Mouse (Mus musculus): ENCODE measurements around the gene Gstp3.

Gstp3 gene

DNA sequence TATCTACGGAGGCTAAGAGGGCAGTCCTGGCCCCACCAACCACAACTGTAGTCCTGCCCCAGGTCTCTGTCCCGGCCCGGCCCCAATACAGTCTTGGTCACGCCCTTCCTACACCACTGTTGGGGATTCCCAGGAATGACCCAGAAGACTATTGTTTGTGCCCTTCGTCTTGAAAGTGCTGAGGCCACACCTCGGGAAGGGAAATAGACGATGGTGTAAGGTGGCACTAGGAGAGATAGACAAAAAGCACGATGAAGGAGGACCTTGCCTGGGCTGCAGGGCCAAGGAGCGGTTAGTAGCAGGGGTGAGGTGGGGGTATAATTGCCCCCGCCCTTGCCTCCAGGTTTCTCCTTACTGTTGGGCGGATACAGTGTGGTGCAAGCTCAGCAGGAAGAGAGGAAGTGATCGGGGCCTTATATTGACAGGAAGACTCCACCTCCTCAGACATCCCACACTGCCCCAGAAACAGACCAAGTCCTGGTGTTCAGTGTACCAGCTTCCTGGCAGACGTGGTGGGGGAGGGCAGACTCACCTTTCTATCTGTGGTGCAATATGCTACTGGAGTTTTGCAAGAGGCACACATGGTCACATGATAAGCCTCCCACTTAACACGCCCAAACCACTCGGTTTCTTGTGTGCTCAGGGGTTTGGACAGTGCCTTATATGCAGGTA is at the start of gene Gstp3:
Gstp3 (minus strand) TSS at position 501 of the 672 bp plus-strand sequence.
- DNase-seq (ENCODE audit: low read depth, low spot score): no peak

DNA sequence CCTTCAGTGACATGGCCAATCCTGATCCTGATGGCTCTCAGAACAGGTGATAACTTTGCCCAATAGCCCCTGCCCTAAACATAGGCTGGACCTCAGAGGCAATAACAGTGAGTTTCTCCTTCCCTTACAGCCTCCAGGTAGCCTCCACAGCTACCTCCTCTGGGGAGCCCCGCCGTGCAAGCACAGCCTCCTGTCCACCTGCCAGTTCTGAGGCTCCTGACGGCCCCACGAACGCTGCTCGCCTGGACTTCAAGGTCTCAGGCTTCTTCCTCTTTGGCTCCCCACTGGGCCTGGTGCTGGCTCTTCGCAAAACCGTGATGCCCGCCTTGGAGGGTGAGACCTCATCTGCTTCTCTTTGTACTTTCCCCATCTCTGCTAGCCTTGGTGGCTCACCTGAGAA is 49.2 kb upstream of the Gstp3 start:
- no peak for DNase-seq (ENCODE audit: low read depth, low spot score)

DNA sequence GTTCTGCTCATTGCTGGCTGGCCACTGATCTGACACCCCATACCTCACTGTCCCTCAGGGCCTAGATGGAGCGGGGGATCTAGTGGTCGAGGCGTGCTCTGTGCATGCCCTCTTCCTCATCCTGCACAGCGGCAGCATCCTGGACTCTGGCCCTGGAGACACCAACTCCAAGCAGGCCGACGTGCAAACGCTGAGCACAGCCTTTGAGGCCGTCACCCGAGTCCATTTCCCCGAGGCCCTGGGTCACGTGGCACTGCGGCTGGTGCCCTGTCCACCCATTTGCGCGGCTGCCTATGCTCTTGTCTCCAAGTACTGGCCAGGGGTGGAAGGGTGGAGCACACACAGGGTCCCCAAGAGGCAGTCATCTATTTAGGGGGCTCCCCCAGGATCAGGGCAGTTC is 47.3 kb upstream of the Gstp3 start:
- no peak for DNase-seq (ENCODE audit: low read depth, low spot score)

DNA sequence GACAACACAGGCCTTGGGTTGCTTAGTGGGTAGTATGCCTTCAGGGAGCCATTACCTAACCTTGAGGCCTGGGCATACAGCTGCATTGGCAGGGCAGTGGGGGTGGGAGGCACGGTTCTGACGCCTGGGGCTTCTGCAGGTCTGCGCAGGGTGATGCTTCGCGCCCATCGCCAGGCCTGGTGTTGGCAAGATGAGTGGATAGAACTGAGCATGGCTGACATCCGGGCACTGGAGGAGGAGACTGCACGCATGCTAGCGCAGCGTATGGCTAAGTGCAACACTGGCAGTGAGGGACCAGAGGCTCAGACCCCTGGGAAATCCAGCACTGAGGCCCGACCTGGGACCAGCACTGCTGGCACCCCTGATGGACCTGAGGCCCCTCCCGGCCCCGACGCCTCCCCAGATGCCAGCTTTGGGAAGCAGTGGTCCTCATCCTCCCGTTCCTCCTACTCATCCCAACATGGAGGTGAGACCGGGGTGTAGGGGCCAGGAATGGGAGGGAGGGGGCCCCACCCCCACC is 45.4 kb upstream of the Gstp3 start:
- DNase-seq (ENCODE audit: low read depth, low spot score): no peak

DNA sequence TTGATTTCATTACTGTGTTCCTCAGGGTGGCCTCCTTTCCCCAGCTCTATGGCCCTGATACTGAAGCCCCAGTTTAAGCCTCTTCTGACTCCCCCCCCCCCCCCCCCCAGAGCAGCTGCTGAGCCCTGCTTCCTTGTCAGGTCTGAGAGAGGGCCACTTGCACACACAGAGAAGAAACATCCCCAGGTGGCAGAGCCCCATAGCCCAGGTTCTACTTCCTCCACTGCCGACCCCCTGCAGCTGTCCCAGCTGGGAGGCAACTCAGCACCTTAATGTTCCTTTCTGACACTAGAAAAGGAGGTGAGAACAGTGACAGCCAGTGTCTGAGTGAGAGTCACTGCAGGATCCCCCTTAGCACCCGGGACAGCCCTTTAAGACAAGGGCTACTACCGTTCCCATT is 44.4 kb upstream of the Gstp3 start:
- no peak for DNase-seq (ENCODE audit: low read depth, low spot score)

DNA sequence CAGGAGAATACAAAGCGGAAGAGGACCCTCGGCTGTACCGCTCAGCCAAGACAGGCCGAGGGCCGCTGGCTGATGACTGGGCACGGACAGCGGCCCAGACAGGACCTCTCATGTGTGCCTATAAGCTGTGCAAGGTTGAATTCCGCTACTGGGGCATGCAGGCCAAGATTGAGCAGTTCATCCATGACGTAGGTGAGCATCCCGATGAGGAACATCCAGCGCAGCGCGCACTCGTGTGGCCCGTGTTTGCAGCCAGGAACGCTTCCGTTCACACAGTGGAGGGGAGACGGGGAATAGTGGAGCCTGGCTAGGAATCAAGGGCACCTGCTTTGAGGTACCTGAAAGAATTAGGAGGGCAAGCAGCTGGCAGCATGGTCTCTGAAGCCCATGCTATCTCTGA is 43.9 kb upstream of the Gstp3 start:
- DNase-seq (ENCODE audit: low read depth, low spot score): no peak

DNA sequence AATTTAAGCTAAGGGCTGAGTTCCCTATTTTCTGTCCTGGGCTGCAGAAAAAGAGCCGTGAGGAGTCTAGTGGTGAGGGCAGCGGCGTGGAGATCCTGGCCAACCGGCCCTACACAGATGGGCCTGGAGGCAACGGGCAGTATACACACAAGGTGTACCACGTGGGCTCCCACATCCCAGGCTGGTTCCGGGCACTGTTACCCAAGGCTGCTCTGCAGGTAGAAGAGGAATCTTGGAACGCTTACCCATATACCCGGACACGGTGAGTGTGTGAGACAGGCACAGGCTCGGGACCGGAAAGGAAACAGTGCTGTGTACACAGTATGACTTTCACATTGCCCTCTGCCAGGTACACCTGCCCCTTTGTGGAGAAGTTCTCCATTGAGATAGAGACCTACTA is 43.3 kb upstream of the Gstp3 start:
- no peak for DNase-seq (ENCODE audit: low read depth, low spot score)

DNA sequence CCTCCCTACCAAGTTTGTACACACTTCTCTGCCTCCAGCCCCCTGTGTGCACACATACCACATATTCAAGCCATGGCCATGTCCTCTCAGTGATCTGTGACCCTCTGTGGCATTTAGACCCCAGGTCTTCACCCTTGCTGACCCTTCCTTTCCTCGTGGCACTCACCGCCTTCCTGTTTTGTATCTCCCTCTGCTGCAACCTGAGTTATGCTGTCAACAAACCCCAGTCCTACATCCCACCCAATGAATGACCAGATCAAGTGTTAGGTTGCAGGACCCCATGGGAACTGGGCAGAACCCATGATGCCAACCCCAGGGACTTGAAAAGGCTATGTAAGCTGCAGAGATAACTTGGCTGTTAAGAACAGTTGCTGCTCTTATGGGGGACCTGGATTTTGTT is 42.7 kb upstream of the Gstp3 start:
- no peak for DNase-seq (ENCODE audit: low read depth, low spot score)

DNA sequence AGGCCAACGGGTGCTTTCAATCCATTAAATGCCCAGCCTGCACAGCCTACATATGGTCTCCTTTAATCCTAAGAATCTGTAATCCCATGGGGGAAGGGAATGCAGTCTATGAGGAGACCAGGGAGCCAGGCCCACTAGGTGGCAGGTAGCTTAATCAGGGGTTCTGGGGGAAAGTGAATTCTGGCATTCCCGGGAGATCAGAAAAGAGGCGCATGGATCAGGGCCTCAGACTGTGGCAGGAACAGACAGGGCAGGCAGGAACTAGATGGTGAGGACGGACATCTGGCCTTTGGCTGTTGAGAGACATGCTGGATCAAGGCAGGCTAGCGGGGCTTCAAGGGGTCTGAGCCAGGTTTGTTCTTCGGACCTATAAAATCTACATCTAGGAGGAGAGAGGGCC is 42.1 kb upstream of the Gstp3 start:
- no peak for DNase-seq (ENCODE audit: low read depth, low spot score)

DNA sequence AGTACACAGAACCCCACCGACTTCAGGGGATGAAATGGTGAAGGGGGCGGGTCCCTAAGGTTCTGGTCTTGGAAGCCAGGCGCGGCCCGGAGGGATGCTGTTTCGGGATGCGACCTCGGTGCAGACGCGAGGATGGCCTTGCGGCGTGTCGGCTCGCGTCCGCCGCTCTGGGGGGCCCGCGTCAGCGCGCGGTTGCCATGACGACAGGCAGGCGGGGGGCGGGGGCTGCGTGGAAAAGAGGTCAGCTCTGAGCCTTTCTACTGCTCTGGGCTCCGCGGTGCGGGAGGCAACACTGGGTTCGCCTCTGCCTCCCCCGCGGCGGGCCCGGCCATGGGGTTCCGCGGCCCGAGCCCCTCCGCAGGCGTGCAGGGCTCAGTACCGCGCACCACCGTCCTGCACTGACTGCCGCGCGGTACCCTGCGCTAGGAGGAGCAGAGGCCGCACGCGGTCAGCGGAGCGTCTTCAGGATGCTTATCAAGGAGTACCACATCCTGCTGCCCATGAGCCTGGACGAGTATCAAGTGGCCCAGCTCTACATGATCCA is 41.4 kb upstream of the Gstp3 start:
- DNase-seq (ENCODE audit: low read depth, low spot score): no peak

DNA sequence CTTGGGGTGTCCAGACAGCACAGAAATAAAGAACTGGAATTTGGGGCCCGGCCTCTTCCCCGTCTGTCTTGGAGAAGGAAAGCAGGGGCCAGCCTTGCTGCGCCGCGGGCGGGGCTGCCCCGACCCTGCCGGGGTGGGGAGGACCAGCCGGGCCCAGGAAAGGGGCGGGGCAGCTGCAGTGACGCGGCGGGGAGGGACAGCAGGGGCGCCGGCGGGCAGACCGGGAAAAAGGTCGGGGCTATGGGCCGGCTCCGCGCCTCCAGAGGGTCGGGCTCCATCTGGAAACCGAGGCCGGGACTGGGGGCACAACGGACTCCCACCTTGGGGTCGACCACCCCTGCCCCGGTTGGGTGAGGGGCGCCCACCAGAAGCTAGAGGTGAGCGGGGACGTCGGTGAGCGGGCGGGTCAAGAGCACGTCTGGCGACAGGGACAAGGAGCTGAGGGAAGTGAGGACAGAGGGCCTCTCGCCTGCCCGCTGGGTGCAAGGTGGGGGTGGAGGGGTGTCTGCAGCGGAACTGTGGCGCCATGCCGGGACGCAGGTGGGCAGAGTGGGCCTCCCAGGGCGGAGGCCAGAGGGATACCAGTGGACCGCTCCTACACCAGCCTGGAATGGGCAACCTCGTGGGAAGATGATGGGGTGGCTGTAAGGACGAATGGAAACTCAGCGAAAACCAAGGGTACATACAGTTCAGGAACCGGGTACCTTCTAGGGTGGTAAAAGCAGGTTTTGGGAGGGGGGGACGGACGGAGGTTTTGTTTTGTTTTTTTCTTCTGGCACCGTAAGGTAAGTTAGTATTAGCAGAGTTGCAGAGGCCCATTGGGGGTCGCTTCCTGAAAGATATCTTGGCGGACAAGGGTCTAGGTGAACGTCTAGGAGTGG is 40.7 kb upstream of the Gstp3 start, which contains the start of gene Pitpnm1:
Pitpnm1 (plus strand) TSS at position 162 of the 881 bp plus-strand sequence.
- DNase-seq (ENCODE audit: low read depth, low spot score): no peak

DNA sequence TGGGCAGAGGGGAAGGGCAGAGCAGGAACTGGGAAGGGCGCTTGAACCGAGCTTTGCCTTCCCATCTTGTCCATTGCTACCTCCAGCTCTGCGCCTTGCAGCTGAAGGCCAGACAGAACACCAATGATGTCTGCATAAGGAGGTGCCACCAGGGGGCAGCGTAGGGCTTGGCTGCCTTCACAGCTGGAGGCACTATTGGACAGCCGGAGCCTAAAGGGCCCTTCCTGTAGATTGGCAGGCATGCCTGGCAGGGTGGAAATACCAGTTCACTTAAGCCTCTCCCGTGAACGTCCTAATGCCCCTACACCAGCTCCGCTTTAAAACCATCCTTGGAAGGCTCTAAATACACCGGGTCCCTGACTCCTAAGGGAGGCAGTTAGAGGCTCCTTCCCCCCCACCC is 39.7 kb upstream of the Gstp3 start:
- peak; percentile 85 for DNase-seq (ENCODE audit: low read depth, low spot score)

DNA sequence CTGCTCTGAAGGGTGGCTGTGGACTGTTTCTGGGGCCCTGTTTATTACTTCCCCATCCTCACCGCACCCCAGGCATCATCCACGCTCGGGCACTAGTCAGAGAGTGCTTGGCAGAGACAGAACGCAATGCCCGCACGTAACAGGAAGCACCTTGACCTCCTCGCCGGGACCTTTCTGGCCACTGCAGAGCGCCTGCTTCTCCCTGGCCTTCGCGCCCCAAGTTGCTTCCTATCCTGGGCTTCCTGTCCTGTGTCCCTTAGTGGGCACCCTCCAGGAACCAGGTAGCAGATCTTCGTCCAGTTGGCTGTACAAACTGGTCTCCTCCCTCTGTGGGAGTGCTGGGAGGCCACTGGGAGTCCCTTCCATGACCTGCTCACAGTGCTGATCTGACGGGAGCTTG is 39.1 kb upstream of the Gstp3 start:
- DNase-seq (ENCODE audit: low read depth, low spot score): no peak

DNA sequence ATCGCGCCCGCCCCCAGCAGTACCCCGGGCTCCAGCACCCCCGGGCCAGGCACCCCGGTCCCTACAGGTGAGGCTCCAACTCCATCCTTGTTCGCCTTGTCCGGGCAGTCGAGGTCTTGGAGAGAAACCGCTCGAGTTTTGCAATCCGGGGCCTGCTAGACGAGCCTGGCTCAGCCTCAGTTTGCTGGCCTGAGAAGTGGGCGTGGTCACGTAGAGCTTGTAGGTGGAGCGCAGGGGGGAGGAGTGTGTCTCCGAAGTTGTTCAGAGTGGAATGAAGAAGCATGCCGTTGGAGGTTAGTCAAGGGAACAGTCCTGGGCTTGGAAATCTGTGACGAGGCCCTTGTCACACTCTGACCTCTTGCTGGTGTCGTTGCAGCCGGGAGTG is 38.1 kb upstream of the Gstp3 start:
- peak; percentile 88 for DNase-seq (ENCODE audit: low read depth, low spot score)

DNA sequence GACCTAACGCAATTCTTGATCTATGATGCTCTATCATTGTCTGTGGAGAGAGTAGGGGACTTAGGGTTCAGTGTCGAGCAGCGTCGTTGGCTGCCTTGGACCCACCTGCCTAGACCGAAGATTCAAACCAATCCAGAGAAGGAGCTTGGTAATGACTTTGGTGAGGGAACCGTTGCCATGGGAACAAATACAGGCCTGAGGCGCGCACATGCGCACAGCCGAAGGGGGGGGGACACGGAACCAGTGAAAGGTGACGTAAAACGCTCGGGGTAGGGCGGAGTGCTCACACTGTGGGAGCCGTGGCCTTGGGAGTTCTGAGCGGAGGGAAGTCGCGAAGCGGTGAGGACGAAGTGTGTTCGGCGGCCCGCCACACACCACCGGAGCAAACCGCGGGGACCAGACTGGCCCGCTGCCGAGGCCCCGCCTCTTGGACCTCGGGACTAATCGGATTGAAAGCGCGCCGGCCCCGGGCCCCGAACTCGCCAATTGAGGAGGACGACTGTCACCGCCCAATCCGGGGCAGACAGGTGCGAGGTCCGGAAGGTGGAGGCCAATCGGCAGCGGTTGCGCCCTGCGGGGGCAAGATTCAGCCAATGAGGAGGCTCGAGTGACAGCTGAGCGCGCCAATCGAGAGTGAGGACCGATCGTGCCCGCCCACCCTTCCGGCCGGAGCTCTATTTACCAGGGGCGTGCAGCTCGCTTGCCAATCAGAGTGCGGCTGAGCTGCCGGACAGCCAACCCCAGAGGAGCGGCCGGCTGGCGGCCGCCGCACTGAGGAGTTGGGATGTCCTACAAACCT is 37.5 kb upstream of the Gstp3 start, which contains the start of gene Cdk2ap2:
Cdk2ap2 (plus strand) TSS at position 541 of the 799 bp plus-strand sequence.
- peak; percentile 97 for DNase-seq (ENCODE audit: low read depth, low spot score)

DNA sequence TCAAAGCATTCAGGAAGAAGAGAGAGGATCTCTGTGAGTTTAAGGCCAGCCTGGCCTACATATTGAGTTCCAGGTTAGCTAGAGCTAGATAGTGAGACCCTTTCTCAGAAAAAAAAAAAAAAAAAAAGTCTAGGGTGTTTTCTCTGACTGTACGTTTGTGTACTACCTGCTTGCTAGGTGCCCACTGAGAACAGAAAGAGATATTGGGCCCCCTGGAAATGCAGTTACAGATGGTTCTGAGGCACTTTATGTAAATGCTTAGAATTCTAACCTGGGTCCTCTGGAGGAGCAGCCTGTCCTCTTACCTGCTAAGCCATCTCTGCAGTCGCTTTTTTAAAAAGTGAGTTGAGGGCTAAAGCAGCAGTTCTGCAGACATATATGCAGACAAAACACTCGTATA is 36.4 kb upstream of the Gstp3 start:
- no peak for DNase-seq (ENCODE audit: low read depth, low spot score)

DNA sequence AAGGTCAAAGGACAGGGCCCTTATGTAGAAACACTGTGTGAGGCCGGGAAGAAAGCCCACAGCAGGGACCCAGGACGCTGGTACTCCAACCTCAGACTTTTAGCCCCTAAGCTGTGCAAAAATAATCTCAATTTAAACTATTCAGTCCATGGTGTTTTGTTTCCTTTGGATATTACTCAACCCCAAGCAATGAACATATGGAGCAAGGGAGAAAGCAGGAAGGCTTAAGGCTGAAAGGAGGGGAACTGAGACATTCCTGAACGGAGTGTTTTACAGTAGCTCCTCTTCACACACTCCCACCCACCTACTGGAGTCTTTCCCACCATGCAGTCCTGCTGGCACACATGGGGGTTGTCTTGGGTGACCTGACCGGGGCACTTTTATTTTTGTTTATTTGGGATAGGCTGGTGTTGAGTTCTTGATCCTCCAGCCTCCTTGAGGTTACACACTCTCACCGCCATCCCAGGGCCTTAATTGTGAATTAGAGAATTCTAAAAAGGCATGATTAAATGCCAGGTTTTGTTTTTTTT is 35.5 kb upstream of the Gstp3 start:
- DNase-seq (ENCODE audit: low read depth, low spot score): no peak

DNA sequence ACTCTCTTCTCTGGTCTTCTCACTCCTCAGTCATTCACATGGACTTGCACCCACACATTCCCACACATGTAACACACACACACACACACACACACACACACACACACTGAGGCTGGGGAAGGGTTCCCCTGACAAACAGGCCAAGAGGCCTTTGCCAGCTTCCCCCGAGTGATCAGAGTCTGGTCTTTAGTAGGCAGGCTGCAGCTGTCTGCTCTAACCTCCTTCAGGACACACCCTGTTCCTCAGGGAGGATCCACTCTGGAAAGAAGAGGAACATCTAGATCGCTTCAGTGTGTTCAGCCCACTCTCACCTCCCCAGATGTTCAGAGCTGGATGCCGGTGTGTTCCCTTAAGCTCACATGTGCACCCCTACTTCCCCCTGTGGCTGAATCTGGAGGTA is 35.0 kb upstream of the Gstp3 start:
- no peak for DNase-seq (ENCODE audit: low read depth, low spot score)

DNA sequence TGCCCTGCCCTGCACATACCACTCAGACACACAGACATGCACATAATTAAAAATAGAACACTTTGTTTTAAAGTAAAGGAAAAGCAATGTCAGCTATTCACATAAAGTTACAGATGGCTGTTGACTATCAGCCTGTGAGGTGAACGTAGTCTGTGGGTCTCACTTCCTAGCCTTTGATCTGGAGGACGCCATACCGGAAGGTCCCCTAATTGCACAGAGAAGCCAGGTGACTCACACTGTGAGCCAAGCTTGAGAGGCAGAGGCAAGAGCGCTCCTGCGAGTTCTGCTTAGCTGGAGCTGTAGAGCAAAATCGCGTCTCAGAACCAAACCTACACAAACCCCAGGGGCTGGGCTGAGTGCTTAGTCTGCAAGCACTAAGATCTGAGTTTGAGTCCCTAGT is 34.4 kb upstream of the Gstp3 start:
- no peak for DNase-seq (ENCODE audit: low read depth, low spot score)

DNA sequence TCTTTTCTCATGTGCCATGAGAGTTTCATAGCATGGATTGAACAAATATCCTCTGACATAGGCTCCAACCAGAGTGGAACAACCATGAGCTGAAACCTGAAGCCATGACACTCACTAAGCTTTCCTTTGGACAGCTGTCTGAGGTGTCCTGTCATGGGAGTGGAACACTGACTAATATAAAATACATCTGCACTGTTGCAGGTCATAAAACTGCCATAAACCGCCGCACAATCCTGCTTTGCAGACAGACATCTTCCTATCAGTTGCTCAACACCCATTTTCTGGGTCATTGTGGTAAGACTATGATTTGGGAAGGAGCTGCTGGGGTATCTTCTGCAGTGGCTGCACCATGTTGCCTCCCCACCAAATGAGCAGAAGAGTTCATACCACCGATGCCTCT is 33.4 kb upstream of the Gstp3 start:
- DNase-seq (ENCODE audit: low read depth, low spot score): no peak

DNA sequence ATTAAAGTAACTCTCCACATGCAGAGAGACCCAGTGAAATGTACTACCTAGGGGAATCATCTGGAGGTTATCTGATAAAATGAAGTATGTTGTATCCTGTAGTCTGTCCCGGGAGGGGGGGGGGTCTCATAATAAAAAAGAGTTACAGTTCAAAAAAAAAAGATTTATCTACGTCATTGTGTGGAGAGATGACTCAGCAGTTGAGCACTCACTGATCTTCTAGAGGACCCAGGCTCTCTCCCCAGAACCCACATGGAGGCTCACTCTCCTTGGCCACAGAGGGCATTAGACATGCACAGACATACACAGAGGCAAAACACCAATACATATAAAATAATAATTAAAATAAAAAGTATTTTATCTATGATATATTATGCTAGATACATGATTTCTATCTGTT is 32.0 kb upstream of the Gstp3 start:
- no peak for DNase-seq (ENCODE audit: low read depth, low spot score)
